Mouse (Mus musculus) natural killer cell, adult 2 months (primary cell): ENCODE measurements around the gene Tnfrsf1b.

Experiments used
- DNase-seq, 2 experiments: peaks; one replicate each; pipeline ENCODE4 v3.0.0; 2022; ENCODE audit warnings: low spot score in 2 of 2

Gene Tnfrsf1b

DNA sequence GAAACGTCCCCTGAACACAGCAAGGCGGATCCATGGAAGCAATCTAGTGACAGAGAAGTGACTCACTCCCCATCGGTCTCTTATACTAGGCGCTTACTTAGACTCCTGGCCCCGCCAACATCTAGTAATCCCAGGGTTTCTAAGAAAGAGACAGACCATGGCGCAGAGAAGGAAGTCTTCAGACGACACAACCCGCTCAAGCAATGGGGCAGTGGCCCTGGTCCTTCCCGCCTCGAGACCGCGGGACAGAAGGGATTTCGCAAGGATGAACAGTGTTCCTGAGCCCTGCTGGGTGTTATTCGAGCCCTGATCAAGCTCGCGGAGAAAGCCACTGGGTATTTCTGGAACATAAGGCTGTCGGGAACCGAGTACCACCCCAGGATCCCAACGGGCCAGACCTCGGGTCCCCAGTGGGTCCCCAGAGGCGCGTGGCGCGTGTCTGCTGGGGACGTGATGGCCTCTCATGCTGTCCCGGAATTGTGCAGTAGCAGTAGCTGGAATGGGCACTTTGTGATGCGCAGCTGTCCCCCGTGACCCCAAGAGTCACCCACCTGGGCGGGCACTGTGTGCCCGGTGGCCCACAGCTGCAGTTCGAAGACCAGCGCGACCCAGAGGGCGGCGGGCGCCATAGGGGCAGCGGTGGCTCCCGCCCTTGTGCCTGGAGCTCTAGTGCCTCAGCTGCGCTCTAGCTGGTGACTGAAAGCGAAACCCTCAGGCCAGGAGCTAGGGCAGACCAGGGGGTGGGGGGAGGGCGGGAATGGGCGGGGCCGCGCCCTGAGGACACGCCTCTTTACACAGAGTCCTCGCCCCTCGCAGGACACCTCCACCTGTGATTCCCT, at the start of gene Tnfrsf1b:
TSS of gene Tnfrsf1b (minus strand) at position 698 of the 839 bp plus-strand sequence.
- DNase-seq = peak; percentile 75 to 77

DNA sequence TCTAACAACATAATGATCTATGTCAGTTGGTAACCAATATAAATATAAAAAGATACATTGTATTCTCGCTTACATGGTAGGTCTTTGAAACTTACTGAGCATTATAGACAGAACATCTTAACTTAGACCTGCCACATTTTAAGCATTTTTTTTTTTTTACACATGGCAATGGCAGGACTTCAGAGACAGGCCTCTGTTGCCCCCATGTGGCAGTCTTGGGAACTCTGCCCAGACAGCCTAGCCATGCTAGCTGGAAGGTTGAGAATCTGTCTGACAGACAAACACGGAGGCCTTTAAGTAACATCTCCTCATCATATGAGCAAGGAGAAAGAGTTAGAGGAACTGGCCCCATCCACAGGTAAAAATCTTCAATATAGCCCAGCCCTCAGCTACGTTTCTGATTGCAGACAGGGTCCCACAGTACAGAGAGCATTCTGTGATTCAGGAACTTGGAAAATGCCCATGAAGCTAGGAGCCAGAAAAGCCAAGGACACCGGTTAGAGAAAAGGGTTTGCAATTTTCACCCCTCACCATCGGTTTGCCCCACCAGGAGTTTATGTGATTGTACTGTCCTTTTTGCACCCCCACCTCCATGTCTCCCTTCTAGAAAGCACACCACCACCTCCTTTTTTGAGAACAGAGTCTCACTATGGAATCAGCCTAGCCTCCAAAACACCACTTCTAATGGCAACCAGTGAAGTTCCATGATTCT, 49.1 kb upstream of the Tnfrsf1b start:
- DNase-seq = peak; percentile 67 to 75

DNA sequence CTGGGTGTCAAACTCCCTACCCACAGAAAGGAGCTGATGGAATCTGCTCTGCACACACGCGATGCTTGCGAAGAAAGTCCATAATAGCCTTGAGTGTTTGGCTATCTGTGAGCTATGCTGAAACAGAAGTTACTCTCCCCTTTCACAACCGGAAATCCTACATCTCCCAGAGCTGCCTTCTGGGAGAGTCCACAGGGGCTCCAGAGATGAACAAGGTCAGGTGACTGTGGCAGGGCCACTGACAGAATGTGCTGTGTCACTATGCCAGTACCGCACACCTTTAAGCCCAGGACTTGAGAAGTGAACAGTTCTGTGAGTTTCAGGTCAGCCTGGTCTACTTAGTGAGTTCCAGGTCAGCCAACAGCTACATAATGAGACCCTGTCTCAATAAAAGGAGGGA, 47.9 kb upstream of the Tnfrsf1b start:
- DNase-seq = no peak

DNA sequence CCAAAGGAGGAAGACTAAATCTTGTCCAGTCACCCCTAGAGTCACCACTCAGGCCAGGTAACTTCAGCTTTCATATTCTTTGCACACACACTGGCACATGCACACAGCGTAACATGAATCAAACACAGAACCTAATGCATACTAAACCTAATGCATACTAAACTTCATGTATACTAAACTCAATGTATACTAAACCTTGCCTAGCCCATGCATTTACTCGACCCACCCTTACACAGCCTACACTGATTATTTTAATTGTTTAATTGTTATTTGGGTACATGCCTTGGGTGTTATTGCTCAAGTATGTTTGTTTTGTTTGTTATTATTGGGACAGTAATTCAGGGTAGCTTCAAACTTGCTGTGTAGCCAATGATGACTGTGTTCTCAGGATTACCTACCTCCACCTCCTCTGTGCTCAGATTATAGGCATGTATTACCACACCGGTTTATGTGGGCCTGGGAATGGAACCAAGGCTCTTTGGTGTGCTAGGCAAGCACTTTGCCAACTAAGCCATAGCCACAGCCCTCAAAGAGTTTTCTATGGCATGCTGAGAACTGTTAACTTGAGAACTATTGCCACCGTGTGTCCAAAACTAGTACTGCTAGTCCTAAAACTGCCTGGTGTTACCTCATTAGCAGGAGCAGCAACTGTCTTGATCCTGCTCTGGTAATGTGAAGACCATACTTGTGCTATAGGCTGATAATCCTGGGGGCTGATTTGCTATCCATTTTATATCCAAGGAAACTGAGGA, 39.9 kb upstream of the Tnfrsf1b start:
- peak; percentile 62 to 75 for DNase-seq

DNA sequence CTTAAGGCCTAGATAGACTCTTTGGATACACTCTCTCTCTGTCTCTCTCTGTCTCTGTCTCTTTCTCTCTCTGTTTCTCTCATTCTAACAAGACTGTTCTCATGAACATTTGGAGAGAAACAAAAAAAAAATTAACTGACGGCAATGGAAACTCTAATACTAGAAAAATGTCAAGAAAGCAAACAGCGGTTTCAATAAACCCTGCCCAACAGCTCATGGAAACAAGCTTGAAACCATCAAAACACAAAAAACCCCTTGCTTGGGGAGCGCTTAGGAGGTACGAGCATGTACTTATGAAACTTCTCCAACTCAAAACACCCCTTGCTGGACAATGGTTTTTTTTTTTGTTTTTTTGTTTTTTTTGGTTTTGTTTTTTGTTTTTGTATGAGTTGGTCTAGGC, 38.0 kb upstream of the Tnfrsf1b start:
- DNase-seq = no peak

DNA sequence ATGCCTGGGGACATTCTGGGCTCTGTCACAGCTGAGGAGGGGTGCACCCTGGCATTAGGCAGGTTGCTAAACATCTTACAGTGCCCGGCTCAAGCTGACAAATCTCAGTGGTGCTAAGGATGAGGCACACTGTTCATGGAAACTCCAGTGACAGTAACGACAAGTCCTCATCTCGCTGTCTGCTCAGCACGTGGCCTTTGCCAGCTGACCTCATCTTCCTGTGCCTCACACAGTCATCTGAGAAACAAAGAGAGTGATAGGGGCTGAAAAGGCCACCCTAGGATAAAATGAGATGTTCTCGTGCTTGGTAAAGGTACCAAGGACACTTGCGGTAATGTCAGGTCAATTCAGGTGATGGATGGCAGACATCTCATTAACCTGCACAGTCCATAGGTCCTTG, 36.8 kb upstream of the Tnfrsf1b start:
- DNase-seq = peak in 1 of 2 experiments; percentile 58

DNA sequence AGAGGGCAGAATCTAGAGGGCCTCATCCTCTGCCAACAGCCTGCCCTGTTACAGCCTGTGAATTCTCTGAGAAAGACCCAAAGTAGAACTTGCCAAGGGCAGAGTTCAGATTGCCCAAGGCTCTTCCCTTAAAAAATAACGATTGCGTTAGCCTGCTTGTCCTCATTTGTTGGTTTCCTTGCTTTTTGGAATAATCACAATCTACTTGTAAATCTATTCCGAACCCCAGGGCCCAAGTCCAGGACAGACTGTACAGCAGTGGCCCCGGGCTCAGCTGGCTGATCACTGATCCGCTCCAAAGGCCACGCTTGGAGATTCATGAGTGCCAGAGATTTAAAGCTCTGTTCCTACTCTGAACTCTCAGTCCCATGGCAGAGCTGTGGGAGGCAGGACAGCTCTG, 34.3 kb upstream of the Tnfrsf1b start:
- DNase-seq = no peak

DNA sequence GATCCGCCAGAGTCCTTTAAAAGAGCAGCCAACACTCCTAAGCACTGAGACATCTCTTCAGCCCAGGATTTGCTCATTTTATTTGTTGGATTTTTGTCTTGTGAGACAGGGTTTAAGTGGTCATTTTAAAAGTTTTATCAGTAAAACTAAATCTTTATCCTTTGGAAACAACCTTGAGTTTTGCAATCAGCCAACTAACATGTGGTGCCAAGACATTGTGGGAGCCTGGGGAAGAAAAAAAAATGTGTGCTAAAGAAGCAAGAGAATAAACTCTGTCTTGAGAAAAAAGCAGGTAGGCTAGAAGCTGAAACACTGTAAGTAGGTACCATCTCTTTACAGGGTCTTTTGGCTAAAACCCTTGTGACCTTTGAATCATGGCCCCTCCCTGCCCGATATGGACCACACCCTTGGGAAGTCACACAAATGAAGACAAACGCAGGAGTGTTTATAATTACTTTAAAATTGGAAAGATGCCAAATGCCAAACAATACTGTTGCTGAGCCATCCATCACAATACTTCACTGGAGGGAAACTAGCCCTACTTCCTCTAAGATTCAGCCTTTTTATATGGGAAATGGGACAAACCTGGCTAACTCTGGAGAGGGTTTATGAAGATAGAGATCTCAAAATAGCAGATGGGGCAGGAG, 32.2 kb upstream of the Tnfrsf1b start:
- no peak for DNase-seq

DNA sequence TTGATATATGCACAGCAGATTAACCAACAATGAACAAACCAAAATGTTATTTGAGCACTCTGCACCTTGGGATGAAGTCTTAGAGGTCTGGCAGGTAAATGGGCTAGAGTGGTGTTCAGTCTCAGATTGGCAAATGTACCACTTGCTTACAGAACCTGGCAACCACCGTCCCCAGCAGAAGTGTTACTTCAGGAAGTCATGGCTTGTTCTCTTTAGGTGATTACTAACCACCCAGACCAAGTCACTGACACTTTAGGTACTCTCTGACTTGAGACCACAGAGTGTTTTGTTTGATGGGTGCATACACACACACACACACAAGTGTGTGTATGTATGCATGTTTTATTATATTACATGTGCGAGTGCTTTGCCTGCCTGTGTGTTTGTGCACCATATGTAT, 31.6 kb upstream of the Tnfrsf1b start:
- DNase-seq = peak; percentile 31 to 58

DNA sequence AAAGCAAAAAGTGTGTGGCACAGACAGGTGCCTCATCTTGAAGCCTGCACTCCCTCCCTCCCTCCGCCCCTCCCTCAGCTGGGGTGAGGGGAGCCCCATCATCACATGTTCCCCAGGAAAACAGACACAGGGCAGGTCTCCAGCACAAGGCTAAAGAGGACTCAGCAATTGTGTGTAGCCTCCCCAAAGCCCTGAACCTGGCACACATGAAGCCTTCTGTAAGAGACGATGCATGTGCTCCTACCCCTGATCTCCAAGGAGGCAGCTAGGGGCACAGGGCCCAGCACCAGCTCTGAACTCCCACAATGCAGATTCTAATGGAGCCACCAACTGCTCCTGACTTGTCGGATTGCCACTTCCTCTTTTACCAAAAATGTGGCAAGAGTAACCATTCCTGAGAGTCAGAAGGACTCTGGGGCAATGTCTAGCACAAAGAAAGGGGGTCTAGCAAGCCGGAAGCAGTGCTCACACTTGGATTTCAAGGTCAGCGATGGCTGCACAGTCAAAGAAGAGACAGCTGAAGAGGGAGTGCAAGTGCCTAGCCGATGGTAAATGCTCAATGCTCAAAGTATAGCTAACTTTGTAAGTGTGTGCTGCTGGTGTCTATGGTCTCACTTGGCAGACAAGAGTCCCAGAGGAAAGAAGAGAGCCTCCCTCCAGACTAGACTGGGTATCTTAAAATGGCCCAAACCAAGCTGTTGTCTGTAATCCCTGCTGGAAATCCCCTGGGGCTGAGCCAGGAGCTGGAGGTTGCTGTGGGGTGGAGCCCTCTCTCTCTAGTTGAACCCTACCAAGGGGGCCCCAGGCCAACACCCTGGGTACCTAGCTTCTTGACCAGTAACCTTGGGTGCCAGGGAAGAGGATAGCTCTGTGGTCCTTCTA, 29.9 kb upstream of the Tnfrsf1b start:
- DNase-seq = peak in 1 of 2 experiments; percentile 38

DNA sequence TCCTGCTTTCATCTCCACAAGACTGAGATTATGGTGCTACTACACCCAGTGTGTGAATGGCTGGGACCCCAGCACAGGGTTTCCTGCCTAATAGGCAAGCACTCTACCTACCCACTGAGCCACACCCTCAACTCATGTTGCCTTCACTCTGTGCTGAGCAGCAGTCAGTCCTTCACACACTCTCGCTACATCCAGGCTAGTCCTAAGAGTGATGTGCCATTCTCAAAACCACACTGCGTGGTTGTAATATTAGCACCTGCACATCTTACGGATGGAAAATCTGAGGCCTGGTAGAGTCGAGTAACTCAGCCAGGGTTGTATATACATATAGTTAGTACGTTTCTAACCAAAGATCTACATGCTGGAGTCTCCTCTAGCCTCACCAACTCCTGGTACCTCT, 28.2 kb upstream of the Tnfrsf1b start:
- peak; percentile 46 to 71 for DNase-seq

DNA sequence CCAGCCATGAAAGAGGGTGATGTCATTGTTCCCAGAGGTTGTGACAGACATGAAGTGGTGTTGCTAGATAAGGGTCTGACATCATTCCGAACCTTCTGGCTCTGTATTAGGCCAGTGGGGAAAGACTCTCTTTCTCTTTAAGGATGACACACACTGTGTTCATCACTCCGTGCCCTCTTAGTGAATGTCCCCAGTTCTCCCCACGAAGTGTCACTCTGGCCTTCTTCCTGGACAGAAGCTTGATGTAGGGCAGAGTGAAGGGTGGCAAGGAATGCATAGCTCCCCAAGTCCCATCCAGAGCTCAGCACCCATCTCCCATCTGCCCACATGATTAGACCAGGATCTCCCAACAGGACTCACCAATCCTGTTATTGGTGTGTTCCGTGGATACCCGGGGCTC, 27.3 kb upstream of the Tnfrsf1b start:
- no peak for DNase-seq

DNA sequence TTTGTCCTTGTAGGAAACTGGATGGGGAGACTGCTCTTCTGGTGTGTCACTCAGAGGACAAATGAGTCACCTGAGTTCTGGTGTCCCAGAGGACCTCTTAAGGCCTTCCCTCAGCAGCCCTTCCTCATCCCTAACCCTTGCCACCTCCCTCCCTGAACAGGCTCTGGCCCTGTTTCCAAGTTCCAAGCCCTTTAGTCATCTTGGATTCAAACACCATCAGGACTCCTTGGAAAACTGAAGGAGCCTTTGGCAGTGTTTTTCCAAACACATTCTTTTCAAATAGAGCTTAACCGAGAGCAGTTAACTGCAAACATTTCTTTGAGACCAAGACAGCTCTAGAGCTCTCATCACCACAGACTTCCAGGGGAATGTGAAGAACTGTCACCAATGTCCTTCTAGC, 26.1 kb upstream of the Tnfrsf1b start:
- no peak for DNase-seq

DNA sequence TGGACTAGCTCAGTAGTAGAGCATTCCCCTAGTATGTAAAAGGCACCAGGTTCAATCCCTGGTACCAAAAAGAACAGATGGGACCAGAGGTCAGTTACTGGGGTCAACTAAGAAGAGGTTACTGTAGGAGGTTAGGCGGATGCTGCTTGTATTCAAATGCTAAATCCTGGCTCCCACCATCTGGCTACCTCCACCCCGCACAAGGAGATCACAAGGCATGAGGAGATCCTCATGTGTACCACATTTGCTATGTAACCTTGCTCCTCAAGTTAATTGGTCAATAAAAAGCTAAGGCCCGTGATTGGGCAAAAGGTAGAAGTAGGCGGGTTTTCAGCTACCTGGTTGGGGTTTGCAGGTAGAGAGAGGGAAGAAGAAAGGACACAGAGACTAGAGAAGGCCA, 25.0 kb upstream of the Tnfrsf1b start:
- DNase-seq = no peak

DNA sequence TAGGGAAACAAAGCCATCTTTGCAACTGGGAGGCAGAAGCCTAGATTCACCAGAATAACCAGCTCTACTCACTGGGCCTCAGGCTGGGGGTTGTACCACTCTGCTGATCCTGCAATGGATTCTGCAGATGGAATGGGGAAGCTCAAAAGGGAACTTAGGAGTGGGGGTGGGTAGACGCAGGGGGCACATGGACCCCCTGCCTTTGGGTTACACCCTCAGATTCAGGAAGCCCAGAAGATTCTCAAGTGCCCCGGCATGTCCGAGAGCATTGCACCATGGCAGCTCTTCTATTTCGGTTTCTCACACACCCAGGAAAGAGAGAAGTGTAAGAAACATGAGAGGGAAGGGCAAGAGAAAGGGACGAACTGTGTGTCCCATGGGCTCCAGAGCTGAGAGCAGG, 23.5 kb upstream of the Tnfrsf1b start:
- DNase-seq = no peak

DNA sequence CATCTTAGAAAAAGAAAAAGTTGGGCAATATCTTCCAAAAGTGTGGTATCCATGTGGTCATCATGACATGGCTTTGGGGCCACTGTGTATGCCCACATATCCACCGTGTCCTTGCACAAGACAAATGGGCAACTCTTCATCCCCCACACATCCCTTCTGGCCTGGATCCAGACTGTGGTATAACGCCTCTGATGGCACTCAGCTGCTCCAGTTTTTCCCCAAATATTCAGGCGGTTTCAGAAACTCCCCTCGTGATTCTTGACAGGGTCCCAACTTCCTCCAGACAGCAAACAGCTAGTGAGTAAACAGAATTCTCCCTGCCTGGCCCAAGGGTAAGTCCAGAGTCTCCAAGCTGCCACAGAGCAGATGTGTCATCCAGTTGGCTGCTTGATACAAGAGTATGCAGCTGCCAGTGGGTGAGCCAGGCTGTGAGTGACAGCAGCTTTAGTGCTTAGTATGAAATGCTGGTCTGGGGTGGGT, 21.0 kb upstream of the Tnfrsf1b start:
- no peak for DNase-seq

DNA sequence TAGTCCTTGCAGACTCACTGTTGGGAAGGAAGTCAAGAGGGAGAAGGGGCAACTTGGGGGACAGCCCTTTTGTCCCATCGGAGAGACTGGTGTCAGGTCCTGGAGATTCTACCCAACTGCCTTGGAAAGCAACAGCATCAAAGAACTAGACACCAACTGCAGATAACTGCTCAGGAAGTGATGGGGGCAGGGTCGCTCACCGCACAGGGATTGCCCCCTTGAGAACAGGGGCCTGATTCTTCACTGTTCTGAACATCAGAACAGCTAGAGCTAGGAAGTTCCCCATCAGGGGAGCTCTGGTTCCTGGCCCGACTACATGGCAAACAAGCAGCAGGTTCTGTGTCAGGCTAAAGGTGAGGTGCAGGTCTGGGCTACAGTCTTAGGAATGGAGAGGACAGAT, 19.8 kb upstream of the Tnfrsf1b start:
- no peak for DNase-seq

DNA sequence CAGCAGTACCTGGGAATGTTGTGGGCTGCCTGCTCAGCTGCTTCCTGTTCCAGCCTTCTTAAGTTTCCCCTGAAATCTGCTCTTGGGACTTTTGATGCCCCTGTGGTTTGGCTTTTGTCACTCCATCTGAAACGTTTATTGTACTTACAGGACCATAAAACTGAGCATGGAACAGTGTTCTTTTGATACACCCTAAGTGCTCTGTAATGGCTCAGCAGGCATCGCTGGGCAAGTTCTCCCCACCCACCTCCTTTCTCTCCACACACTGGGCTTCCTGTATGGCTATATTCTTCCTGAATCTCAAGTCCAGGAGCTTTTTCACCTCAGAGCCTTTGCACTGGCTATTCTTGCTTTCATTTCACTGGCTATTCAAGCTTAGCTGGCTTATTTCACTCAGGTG, 18.1 kb upstream of the Tnfrsf1b start:
- DNase-seq = no peak

DNA sequence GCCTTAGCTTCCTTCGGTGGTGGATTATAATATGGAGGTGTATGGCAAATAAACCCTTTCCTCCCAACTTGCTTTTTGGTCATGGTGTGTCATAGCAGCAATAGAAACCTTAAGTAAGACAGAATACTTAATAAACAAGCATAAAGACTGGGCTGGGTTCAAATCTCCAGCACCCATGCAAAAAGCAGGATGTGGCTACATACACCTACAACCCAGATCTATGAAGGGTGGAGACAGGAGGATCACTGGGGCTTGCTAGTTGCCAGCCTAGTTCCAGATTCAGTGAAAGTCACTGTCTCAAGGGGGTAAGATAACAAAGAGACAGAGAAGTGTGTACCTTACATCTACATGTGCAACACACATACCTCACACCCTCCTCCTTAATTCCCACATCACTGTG, 16.9 kb upstream of the Tnfrsf1b start:
- no peak for DNase-seq

DNA sequence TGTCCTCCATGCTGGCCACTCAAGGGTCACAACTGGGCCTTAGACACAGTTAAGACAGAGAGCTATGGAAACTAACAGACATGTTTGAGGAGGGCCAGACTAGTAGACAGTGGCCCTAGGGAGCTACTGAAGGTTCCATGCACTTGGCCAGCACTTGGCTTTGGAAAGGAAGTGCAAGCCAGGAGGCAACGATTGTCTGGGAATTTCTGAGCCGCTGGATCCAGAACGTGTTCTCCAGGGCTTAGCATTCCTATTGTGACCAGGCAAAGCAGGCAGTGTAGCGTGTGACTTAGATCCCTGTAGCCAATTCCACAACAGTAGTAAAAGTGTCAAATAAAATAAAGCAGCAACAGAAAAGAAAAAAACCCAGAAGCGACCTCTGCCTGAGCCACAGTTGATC, 14.1 kb upstream of the Tnfrsf1b start:
- DNase-seq = no peak
